Mouse (Mus musculus) embryonic facial prominence, embryonic 13.5 days (tissue): Measurements from ENCODE around the gene Rai1. TPM values are rescaled to one million over a fixed set of nuclear protein-coding genes. Genes with fewer than 3 reads are reported as not detected.

Experiments
- ATAC-seq: fragments of 200-750 bp; cut with Nextera tagmentation; 2 replicates; pipeline ENCODE4 v1.8.0; 2017; ENCODE audit warnings: low read depth; ENCODE audit not compliant: insufficient number of reproducible peaks, insufficient read depth, low FRiP score, low TSS enrichment
- H3K27ac ChIP-seq: fragments of 300-500 bp; sonication (generic); 2 replicates; pipeline ENCODE4 v1.5.1; 2015; ENCODE audit warnings: moderate library complexity, mild to moderate bottlenecking, inconsistent platforms
- H3K27me3 ChIP-seq: fragments of 300-500 bp; sonication (generic); 2 replicates; pipeline ENCODE4 v1.6.1; 2015; ENCODE audit warnings: mild to moderate bottlenecking, inconsistent platforms
- H3K36me3 ChIP-seq: fragments of 300-500 bp; sonication (generic); 2 replicates; pipeline ENCODE4 v1.6.1; 2015; ENCODE audit warnings: mild to moderate bottlenecking, inconsistent platforms
- H3K4me1 ChIP-seq: fragments of 300-500 bp; sonication (generic); 2 replicates; pipeline ENCODE4 v1.6.1; 2015; ENCODE audit warnings: inconsistent platforms
- H3K4me2 ChIP-seq: fragments of 300-500 bp; sonication (generic); 2 replicates; pipeline ENCODE4 v1.6.1; 2015; ENCODE audit warnings: moderate library complexity, mild to moderate bottlenecking, inconsistent platforms
- H3K4me3 ChIP-seq: fragments of 300-500 bp; sonication (generic); 2 replicates; pipeline ENCODE4 v1.5.1; 2015; ENCODE audit warnings: mild to moderate bottlenecking, inconsistent platforms
- H3K9ac ChIP-seq: fragments of 300-500 bp; sonication (generic); 2 replicates; pipeline ENCODE4 v1.6.1; 2015; ENCODE audit warnings: mild to moderate bottlenecking, inconsistent platforms
- H3K9me3 ChIP-seq: fragments of 300-500 bp; sonication (generic); 2 replicates; pipeline ENCODE4 v1.6.1; 2016; ENCODE audit warnings: inconsistent platforms
- WGBS: fragments of 180-500 bp; shearing (Covaris S2); methylation state at CpG from one replicate; pipeline ENCODE4 v1.1.7; 2015; ENCODE audit warnings: mixed read lengths; 5-methylcytosine and 5-hydroxymethylcytosine counted together
- polyA plus RNA-seq: library from polyadenylated mRNA; unstranded; fragments of >200 nt; fragmentation: Nextera tagmentation; extraction: Ambion mirVana; gene quantifications from 2 replicates; pipeline ENCODE4 v1.2.1, GENCODE M21; 2015

Rai1 gene
- polyA plus RNA-seq, 1 experiment from 2014 or later = 27.9 TPM

DNA sequence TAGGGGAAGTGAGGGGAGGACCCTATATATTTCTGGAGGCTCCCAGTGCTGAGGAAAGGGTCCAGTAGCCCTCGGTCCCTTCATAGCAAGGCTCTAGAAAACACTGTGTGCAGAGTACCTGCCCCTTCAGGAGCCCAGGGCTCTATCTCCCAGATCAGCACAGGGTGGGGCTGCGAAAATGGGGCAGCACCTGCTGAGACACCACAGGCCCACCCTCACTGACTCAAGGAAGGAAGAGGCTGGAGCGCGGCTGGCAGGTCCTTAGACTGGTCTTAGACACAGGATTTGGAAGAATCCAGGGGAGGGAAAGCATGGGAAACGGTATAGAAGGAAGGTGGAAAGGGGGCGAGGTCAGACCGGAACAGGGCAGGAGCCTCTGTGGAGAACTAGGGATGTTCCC is 125.7 kb downstream of the Rai1 start:
- Histone ChIP-seq H3K4me1 (peaks cover 25% of the 10 kb centered on the region), H3K4me2 (no peak overlapping the region), H3K9ac (no peak overlapping the region), H3K36me3 (peaks cover 11% of the 10 kb centered on the region), H3K4me3 (no peak overlapping the region), H3K9me3 (no peaks in the 10 kb centered on the region), H3K27me3 (no peaks in the 10 kb centered on the region), H3K27ac (no peak overlapping the region)
- WGBS = 91% methylated on average over 7 of the region's 7 CpGs
- ATAC-seq = no peak

DNA sequence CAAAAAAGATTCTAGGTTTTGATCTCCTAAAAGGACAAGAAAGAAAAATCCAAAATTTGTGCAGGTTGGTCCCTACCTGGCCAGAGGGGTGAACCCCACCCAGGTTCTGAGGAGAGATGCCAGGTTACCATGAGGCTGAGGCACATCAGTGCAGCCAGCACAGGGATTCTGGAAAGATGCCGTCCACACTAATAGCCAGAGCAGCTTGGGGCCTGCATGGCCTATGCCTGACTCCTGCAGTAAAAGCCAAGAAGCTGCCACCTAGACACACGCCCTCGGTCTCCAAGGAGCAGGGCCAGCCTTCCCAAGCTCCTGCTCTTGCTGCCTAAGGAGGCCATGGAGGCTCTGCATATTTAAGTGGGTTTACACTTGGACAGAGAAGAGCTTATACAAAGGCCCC is 126.5 kb downstream of the Rai1 start:
- WGBS = 75% methylated on average over 3 of the region's 3 CpGs
- Histone ChIP-seq H3K4me2 (no peak overlapping the region), H3K9me3 (no peaks in the 10 kb centered on the region), H3K9ac (peak overlapping the region; percentile 1; the same call in 1 of the 2 replicates), H3K4me3 (no peak overlapping the region), H3K27ac (no peak overlapping the region), H3K27me3 (no peaks in the 10 kb centered on the region), H3K36me3 (peaks cover 11% of the 10 kb centered on the region), H3K4me1 (peaks cover 25% of the 10 kb centered on the region)
- ATAC-seq = no peak

DNA sequence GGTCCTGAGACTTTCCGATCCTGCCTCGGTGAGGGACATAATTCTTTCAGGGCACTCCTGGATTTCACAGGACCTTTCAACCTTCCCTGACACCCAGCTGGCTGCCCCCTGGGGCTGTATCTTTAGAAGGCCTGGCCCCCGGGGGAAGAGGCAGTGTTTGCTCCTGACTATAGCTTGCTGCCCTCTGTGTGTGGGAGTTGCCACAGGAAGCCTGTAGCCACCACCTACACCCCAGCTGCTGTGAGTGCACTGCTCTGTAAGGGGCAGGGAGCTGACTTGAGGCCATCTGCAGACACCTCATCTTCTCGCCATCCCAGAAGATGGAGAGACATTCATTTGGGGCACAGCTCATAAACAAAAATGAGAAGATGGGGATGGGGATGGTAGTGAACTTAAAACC is 127.1 kb downstream of the Rai1 start:
- WGBS = 46% methylated on average over 4 of the region's 4 CpGs
- peaks cover 25% of the 10 kb centered on the region for H3K4me1 ChIP-seq
- H3K4me2 ChIP-seq = no peak overlapping the region
- 0 out of 2 replicates have a peak overlapping the region, but pooled peaks have one; percentile 1 for H3K9ac ChIP-seq
- no peaks in the 10 kb centered on the region for H3K27me3 ChIP-seq
- peaks cover 12% of the 10 kb centered on the region for H3K36me3 ChIP-seq
- no peaks in the 10 kb centered on the region for H3K9me3 ChIP-seq
- H3K4me3 ChIP-seq = no peak overlapping the region
- ATAC-seq = no peak
- no peak overlapping the region for H3K27ac ChIP-seq

DNA sequence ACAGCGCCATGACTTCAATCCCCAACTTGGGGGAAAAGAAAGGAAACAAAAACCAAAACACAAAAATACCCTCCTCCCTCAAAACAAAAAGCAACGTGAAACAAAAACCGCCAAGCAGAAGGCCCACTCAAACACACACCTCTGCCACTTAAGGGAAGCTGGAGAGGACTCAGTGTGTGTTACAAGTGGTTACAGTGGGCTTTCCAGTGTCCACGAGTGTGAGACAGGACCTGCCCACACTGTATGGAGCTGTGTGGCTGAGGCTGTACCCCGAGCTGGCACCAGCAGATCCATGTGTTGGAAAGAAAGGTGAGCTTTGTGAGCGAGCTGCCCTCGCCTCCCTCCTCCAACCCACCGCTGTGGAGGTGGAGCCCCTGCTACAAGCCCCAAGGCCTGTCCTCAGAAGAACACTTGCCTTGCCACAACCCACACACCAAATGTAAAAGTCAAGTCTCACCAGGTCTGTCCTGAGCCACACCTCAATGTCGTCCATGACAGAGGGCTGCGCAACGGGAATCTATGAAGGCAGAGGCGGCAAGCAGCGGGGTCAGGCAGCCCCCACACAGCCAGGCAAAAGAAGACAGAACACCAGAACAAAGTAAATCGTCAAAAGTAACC is 127.7 kb downstream of the Rai1 start:
- Histone ChIP-seq H3K4me2 (no peak overlapping the region), H3K4me1 (peaks cover 25% of the 10 kb centered on the region), H3K9ac (0 out of 2 replicates have a peak overlapping the region, but pooled peaks have one; percentile 1), H3K27me3 (no peaks in the 10 kb centered on the region), H3K36me3 (peaks cover 15% of the 10 kb centered on the region), H3K4me3 (no peak overlapping the region), H3K27ac (0 out of 2 replicates have a peak overlapping the region, but pooled peaks have one; percentile 4), H3K9me3 (no peaks in the 10 kb centered on the region)
- WGBS = 73% methylated on average over 14 of the region's 14 CpGs
- ATAC-seq = no peak

DNA sequence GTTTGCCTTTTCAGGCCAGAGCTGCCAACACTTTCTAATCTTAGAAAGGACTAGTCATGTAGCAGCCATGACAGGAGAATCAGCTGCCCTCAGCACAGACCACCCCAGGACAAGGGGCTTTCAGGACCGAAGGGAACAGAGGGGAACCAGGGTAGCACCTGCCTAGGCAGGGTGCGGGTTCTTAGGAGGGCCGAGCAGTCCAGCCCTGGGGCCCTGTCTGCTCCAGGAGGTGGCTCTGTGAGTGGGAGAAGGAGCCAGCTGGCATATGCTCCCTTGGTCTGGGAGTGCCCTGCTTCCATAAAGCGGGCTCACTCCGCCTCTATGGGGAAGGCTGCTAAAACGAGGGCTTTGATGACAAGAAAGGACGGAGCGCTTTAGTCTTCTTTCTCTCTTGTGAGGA is 128.4 kb downstream of the Rai1 start:
- H3K9ac ChIP-seq = no peak overlapping the region
- no peak for ATAC-seq
- H3K4me1 ChIP-seq = peaks cover 25% of the 10 kb centered on the region
- no peaks in the 10 kb centered on the region for H3K27me3 ChIP-seq
- H3K27ac ChIP-seq = no peak overlapping the region
- H3K9me3 ChIP-seq = no peaks in the 10 kb centered on the region
- H3K4me3 ChIP-seq = no peak overlapping the region
- H3K4me2 ChIP-seq = no peak overlapping the region
- peaks cover 15% of the 10 kb centered on the region for H3K36me3 ChIP-seq
- 73% methylated on average over 8 of the region's 8 CpGs for WGBS

DNA sequence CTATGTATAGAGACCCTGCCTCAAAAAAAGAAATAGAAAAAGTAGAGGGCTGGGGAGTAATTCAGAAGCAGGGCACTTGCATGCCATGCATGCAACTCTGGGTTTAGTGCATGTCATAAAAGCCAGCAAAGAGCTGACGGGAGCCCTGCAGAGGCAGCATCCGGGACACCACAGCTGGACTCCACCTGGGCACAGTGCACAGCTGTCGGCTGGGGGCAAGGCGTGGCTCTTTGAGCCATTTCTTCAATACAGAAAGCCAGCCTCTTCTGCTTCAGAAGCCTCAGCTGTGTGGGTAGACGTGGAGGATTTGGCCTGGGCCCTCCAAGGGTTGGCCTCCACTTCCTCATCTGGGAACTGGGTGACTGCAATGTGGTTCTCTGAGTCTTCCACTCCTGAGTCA is 130.5 kb downstream of the Rai1 start:
- no peak overlapping the region for H3K9ac ChIP-seq
- no peak overlapping the region for H3K4me2 ChIP-seq
- no peak for ATAC-seq
- 78% methylated on average over 5 of the region's 5 CpGs for WGBS
- peaks cover 17% of the 10 kb centered on the region for H3K4me1 ChIP-seq
- peaks cover 8% of the 10 kb centered on the region for H3K36me3 ChIP-seq
- no peak overlapping the region for H3K27ac ChIP-seq
- H3K27me3 ChIP-seq = no peaks in the 10 kb centered on the region
- no peaks in the 10 kb centered on the region for H3K9me3 ChIP-seq
- no peak overlapping the region for H3K4me3 ChIP-seq

DNA sequence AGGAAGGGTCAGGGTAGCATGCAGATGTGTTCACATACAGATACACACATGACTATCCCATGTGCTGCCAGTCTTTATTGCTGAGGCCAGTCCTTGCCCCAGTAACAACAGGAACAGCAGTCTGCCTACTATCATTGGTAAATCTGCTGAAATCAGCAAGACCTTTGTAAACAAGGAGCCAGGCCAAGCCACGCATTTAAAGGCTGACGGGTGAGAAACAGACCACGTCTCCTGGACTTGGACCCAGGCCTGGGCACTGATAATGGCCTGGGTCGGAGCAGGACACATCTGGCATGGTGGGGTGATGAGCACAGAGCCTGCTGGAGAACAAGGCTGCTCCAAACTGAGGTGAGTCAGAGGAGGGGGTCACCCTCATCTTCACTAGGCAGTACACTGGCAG is 135.7 kb downstream of the Rai1 start:
- no peak for ATAC-seq
- H3K4me1 ChIP-seq = no peaks in the 10 kb centered on the region
- H3K9ac ChIP-seq = no peak overlapping the region
- no peak overlapping the region for H3K4me3 ChIP-seq
- no peaks in the 10 kb centered on the region for H3K27me3 ChIP-seq
- no peaks in the 10 kb centered on the region for H3K9me3 ChIP-seq
- H3K27ac ChIP-seq = no peak overlapping the region
- WGBS = 84% methylated on average over 4 of the region's 4 CpGs
- H3K36me3 ChIP-seq = peaks cover 29% of the 10 kb centered on the region
- no peak overlapping the region for H3K4me2 ChIP-seq

DNA sequence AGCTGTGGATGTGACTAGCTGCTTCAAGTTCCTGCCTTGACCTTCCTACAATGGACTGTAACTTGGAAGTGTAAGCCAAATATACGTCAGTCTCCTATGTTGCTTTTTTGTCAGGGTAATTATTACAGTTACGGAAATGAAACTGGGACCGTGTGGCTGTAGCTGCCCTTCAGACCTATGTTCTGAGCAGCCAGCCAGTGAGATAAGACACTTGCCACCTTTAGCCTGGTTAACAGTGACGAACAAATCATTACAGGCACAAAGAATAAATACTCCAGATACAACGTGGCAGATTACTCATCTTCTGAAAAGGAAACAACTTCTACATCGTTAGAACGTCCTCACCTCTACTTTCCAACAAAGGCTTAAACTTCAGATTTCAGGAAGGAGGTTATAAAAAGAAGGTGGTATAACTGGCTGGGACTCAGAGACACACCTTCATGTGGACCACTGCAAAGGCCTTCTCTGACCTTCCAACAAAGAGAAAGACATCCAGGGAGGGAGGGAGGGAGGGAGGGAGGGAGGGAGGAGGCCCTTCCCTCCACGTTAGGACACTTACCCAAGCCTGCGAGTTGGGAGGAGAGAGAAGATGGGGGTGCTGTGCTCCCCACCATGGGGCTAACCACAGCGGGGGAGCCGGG is 139.8 kb downstream of the Rai1 start:
- no peak for ATAC-seq
- Histone ChIP-seq H3K4me3 (no peak overlapping the region), H3K27me3 (no peaks in the 10 kb centered on the region), H3K36me3 (peaks cover 25% of the 10 kb centered on the region), H3K4me1 (peaks cover 18% of the 10 kb centered on the region), H3K9me3 (no peaks in the 10 kb centered on the region), H3K4me2 (no peak overlapping the region), H3K9ac (no peak overlapping the region), H3K27ac (no peak overlapping the region)
- 72% methylated on average over 11 of the region's 11 CpGs for WGBS

DNA sequence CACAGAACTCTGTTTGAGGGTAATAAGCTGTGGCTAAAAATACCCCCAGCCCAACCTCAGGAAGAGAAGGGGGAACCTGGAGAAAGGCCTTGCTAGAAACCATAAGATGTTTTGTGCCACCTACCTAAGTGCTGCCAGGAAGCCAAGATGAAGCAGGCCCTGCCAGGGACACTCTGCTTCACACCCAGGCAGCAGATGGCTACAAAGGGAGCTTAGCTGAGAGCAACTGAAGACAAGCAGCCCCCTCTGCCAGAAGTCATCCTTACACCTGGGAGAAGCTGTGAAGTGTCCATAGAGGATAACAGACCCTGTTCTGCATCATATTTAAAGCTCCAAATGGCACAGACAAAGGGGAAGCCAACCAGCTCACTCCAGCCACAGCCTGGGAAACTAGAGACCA is 141.3 kb downstream of the Rai1 start:
- no peaks in the 10 kb centered on the region for H3K9me3 ChIP-seq
- H3K4me3 ChIP-seq = no peak overlapping the region
- no peak for ATAC-seq
- H3K27ac ChIP-seq = no peak overlapping the region
- H3K4me2 ChIP-seq = no peak overlapping the region
- H3K4me1 ChIP-seq = peaks cover 18% of the 10 kb centered on the region
- H3K36me3 ChIP-seq = peaks cover 25% of the 10 kb centered on the region
- H3K9ac ChIP-seq = no peak overlapping the region
- H3K27me3 ChIP-seq = no peaks in the 10 kb centered on the region

DNA sequence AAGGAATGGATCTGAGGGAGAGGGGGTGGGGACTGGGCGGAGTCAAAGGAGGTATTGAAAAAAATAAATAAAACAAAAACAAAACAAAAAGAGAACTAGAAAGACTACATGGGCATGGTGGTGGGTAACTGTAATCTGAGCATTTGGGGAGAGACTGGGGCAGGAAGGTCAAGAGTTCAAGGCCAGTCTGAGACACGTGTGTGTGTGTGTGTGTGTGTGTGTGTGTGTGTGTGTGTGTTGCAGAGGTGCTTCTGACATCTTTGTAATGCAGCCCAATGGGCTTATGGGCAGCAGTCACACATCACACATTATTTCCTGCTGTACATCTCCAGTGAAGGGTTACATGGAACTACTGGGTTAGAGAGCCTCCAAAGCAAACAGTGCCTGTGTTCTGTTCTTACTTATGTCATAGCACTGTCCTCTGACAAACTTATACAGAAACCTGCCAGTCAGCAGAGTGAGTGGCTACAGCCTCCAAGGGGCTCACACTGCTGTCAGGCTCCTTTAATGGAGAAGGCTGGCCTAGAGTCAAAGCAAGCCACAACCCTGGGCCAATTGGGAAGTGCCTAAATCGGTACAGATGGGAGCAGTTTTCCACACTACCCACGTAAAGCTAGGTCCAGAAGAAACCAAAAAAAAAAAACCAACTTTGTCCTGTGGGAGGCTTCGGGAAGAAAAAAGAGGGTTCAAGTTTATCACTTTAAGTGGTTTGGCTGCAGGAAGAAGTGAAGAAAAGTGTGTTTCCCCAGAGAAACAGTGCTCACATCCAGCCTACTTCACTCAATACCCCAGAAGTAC is 143.1 kb downstream of the Rai1 start:
- WGBS = 39% methylated on average over 5 of the region's 5 CpGs
- Histone ChIP-seq H3K4me2 (no peak overlapping the region), H3K4me1 (peaks cover 18% of the 10 kb centered on the region), H3K9me3 (no peaks in the 10 kb centered on the region), H3K9ac (no peak overlapping the region), H3K36me3 (peaks cover 19% of the 10 kb centered on the region; the same call in 1 of the 2 replicates), H3K27me3 (no peaks in the 10 kb centered on the region), H3K27ac (peak overlapping the region; percentile 39; the same call in 1 of the 2 replicates), H3K4me3 (no peak overlapping the region)
- ATAC-seq = no peak
